Mouse (Mus musculus): ENCODE results near the gene Dmc1. TPM values are rescaled to one million over a fixed set of nuclear protein-coding genes. Genes with fewer than 3 reads are reported as not detected.

The Dmc1 gene
- polyA plus RNA-seq (2017; shearing (Covaris generic)): under 1 TPM; 0.22 to 0.47 TPM

GRCm38 (mm10) chr15:79604990-79605665, at the start of gene Dmc1:
Gene Dmc1, minus strand, starts transcription at chr15:79605109.

GRCm38 (mm10) chr15:79546410-79547288, 58.3 kb downstream of the Dmc1 start, which contains the start of gene Ddx17:
Gene Ddx17, minus strand, starts transcription at chr15:79546741.

GRCm38 (mm10) chr15:79516171-79517096, 88.5 kb downstream of the Dmc1 start, which contains the start of gene Kdelr3:
Gene Kdelr3, plus strand, starts transcription at chr15:79516411.

Other genes starting within 250 kb of the Dmc1 start
- gene Tmem184b, start 201.5 kb downstream of the Dmc1 start, polyA plus RNA-seq (2017; shearing (Covaris generic)): 10 to 100 TPM; 33.9 to 51.9 TPM
- gene Csnk1e, start 149.5 kb downstream of the Dmc1 start, polyA plus RNA-seq (2017; shearing (Covaris generic)): 10 to 100 TPM; 30.0 to 31.2 TPM
- not detected for gene Kcnj4, start 99.9 kb downstream of the Dmc1 start, polyA plus RNA-seq (2017; shearing (Covaris generic))
- gene Kdelr3, start 88.7 kb downstream of the Dmc1 start, polyA plus RNA-seq (2017; shearing (Covaris generic)): under 1 TPM in 1 of 2 experiments, not detected in 1; 0.57 TPM
- 10 to 100 TPM; 31.1 to 53.5 TPM for gene Ddx17, start 58.4 kb downstream of the Dmc1 start, polyA plus RNA-seq (2017; shearing (Covaris generic))
- under 1 TPM; 0.06 to 0.53 TPM for gene Fam227a, start 53.8 kb upstream of the Dmc1 start, polyA plus RNA-seq (2017; shearing (Covaris generic))
- 10 to 100 TPM; 12.4 to 12.5 TPM for gene Cby1, start 54.1 kb upstream of the Dmc1 start, polyA plus RNA-seq (2017; shearing (Covaris generic))
- gene Tomm22, start 65.8 kb upstream of the Dmc1 start, polyA plus RNA-seq (2017; shearing (Covaris generic)): 100 to 1,000 TPM; 225 to 260 TPM
- 10 to 100 TPM; 18.0 to 24.0 TPM for gene Josd1, start 82.8 kb upstream of the Dmc1 start, polyA plus RNA-seq (2017; shearing (Covaris generic))
- gene Gtpbp1, start 85.7 kb upstream of the Dmc1 start, polyA plus RNA-seq (2017; shearing (Covaris generic)): 10 to 100 TPM; 78.3 to 90.4 TPM
- gene Sun2, start 137.4 kb upstream of the Dmc1 start, polyA plus RNA-seq (2017; shearing (Covaris generic)): 10 to 100 TPM; 64.0 to 69.2 TPM
- 1 to 10 TPM; 8.6 to 9.9 TPM for gene Dnal4, start 172.7 kb upstream of the Dmc1 start, polyA plus RNA-seq (2017; shearing (Covaris generic))
- under 1 TPM; 0.12 to 0.29 TPM for gene Nptxr, start 199.7 kb upstream of the Dmc1 start, polyA plus RNA-seq (2017; shearing (Covaris generic))
- not detected for gene Npcd, start 229.1 kb upstream of the Dmc1 start, polyA plus RNA-seq (2017; shearing (Covaris generic))
- 10 to 100 TPM; 19.6 to 32.8 TPM for gene Cbx6, start 229.6 kb upstream of the Dmc1 start, polyA plus RNA-seq (2017; shearing (Covaris generic))